Mouse (Mus musculus): ENCODE measurements at regions not wholly inside any gene's neighbourhood (a gene's known extent, or its start where the extent isn't known, plus 50 kb on each side); places are given as distances from the start of the nearest gene placed in this dataset.

GRCm38 (mm10) chr6:68736068-68736467 lies 1200.5 kb upstream of the Tacstd2 start:
- TF ChIP-seq CTCF (IDR thresholded peaks at IDR 0.05; ENCODE audit: control insufficient read depth, insufficient read depth, insufficient read length): no peak
- no peak for TF ChIP-seq USF1 (IDR thresholded peaks at IDR 0.05; ENCODE audit: low read depth)
- TF ChIP-seq CEBPB (IDR thresholded peaks at IDR 0.05; ENCODE audit: low read depth): no peak
- no peak for TF ChIP-seq FOSL1 (IDR thresholded peaks at IDR 0.05; ENCODE audit: insufficient read depth, low read length, poor library complexity, severe bottlenecking)
- TF ChIP-seq MYOD1 (IDR thresholded peaks at IDR 0.05; ENCODE audit: control insufficient read depth, insufficient read length, low read depth): no peak

Data from C2C12 (cell line).